ENCODE assay signal across 11 mouse cellular contexts in genomic region chr6:37388960-37389359, GRCm38 (mm10). TPM values are rescaled to one million over a fixed set of nuclear protein-coding genes. Genes with fewer than 3 reads are reported as not detected.
DNase-seq lines count a peak whose midpoint lies in the region; ATAC-seq and TF ChIP-seq lines count a peak whose summit lies in the region.
"Had no signal": no experiment of that assay in that cellular context is flagged by ENCODE, and none has a peak within 500 bp of the region (broad histone marks: within the 10 kb centered on the region; RNA-seq: fewer than 3 reads in every experiment).

No protein-coding gene starts in this region.

- no peak for TF ChIP-seq CTCF in heart, adult 2 months (IDR thresholded peaks at IDR 0.05)
- TF ChIP-seq CTCF in lung, postnatal 0 days (IDR thresholded peaks at IDR 0.05) = no peak

- peak; percentile 86 for ATAC-seq in heart, embryonic 15.5 days (replicated peaks; ENCODE audit: insufficient number of reproducible peaks, insufficient read depth, low FRiP score, low read depth)
- ATAC-seq in lung, postnatal 0 days = peak; percentile 79
- ATAC-seq in forebrain, embryonic 14.5 days = no peak

- H3K27ac ChIP-seq in heart, embryonic 15.5 days = peak overlapping the region; percentile 75
- no peak overlapping the region for H3K27ac ChIP-seq in heart, adult 2 months
- peak overlapping the region; percentile 34; the same call in 1 of the 2 replicates for H3K27ac ChIP-seq in lung, postnatal 0 days (ENCODE audit: low read length)
- H3K27ac ChIP-seq in forebrain, embryonic 14.5 days (ENCODE audit: low read depth, low read length) = no peak overlapping the region

- H3K9me3 ChIP-seq in heart, embryonic 15.5 days (replicated peaks) = no peaks in the 10 kb centered on the region
- H3K9me3 ChIP-seq in lung, postnatal 0 days (ENCODE audit: low read length) = no peaks in the 10 kb centered on the region
- no peaks in the 10 kb centered on the region for H3K9me3 ChIP-seq in forebrain, embryonic 14.5 days (replicated peaks; ENCODE audit: control insufficient read depth, low read length)

- no peak overlapping the region for H3K9ac ChIP-seq in heart, embryonic 15.5 days
- H3K9ac ChIP-seq in heart, adult 2 months (ENCODE audit: low read depth, low read length) = no peak overlapping the region
- H3K9ac ChIP-seq in lung, postnatal 0 days (replicated peaks; ENCODE audit: low read depth) = no peak overlapping the region
- no peak overlapping the region for H3K9ac ChIP-seq in forebrain, embryonic 14.5 days (ENCODE audit: low read length)

- TF ChIP-seq EP300 in heart, adult 2 months (IDR thresholded peaks at IDR 0.05; ENCODE audit: insufficient read depth, low read depth, low read length) = no peak
- peak; percentile 87 for TF ChIP-seq EP300 in lung, postnatal 0 days (IDR thresholded peaks at IDR 0.05)

- no peaks in the 10 kb centered on the region for H3K27me3 ChIP-seq in heart, embryonic 15.5 days
- H3K27me3 ChIP-seq in heart, adult 2 months (ENCODE audit: control insufficient read depth, insufficient read depth, low read length) = no peaks in the 10 kb centered on the region
- no peaks in the 10 kb centered on the region for H3K27me3 ChIP-seq in lung, postnatal 0 days (replicated peaks; ENCODE audit: insufficient read depth, low read length)
- H3K27me3 ChIP-seq in forebrain, embryonic 14.5 days (replicated peaks; ENCODE audit: control insufficient read depth, insufficient read depth, low read length) = no peaks in the 10 kb centered on the region

- H3K4me3 ChIP-seq in heart, embryonic 15.5 days = no peak overlapping the region
- no peak overlapping the region for H3K4me3 ChIP-seq in heart, adult 2 months
- H3K4me3 ChIP-seq in lung, postnatal 0 days (ENCODE audit: low read depth, low read length) = no peak overlapping the region
- H3K4me3 ChIP-seq in forebrain, embryonic 14.5 days (ENCODE audit: low read depth, low read length) = no peak overlapping the region

- no peak for TF ChIP-seq POLR2A in heart, adult 2 months (IDR thresholded peaks at IDR 0.05; ENCODE audit: insufficient read depth, low read depth, low read length)

- 27% methylated on average over 8 of the region's 8 CpGs for WGBS in heart, embryonic 15.5 days
- WGBS in heart, adult 2 months = 46% methylated on average over 8 of the region's 8 CpGs
- WGBS in lung, postnatal 0 days = 41% methylated on average over 8 of the region's 8 CpGs
- 74% methylated on average over 8 of the region's 8 CpGs for WGBS in forebrain, embryonic 14.5 days

- peaks cover 3% of the 10 kb centered on the region for H3K79me2 ChIP-seq in heart, adult 2 months (replicated peaks; ENCODE audit: control insufficient read depth, insufficient read depth, low read length)

- peak overlapping the region; percentile 12; the same call in 1 of the 2 replicates for H3K4me2 ChIP-seq in heart, embryonic 15.5 days
- H3K4me2 ChIP-seq in lung, postnatal 0 days (replicated peaks; ENCODE audit: low read depth, low read length) = no peak overlapping the region
- no peak overlapping the region for H3K4me2 ChIP-seq in forebrain, embryonic 14.5 days (ENCODE audit: low read length)

- intact Hi-C loops in heart, adult 2 months (cut with DNase I) = no loop called here

- no peak for DNase-seq in heart, adult 2 months
- DNase-seq in ES-CJ7 (ENCODE audit: low read depth, low spot score) (peak; percentile 33), ZHBTc4 (ENCODE audit: low read depth, low spot score) (peak; percentile 62)
- DNase-seq in lung, postnatal 0 days (ENCODE audit: low spot score) = peak; percentile 79
- no peak for DNase-seq in forebrain, embryonic 14.5 days (ENCODE audit: low spot score)
- DNase-seq in testis, postnatal 14 days (ENCODE audit: low spot score) = no peak
- DNase-seq: cerebellum, postnatal 10 days; gastrocnemius, postnatal 14 days; kidney, postnatal 14 days; right cerebral cortex, adult 18-20 months had no signal

- peaks cover 84% of the 10 kb centered on the region for H3K4me1 ChIP-seq in heart, embryonic 15.5 days (replicated peaks)
- H3K4me1 ChIP-seq in heart, adult 2 months (ENCODE audit: control insufficient read depth, insufficient read depth, low read length) = peaks cover 11% of the 10 kb centered on the region
- H3K4me1 ChIP-seq in lung, postnatal 0 days (ENCODE audit: insufficient read depth, low read depth, low read length) = peaks cover 10% of the 10 kb centered on the region; the same call in 1 of the 2 replicates
- H3K4me1 ChIP-seq in forebrain, embryonic 14.5 days (ENCODE audit: control insufficient read depth, insufficient read depth, low read length) = no peaks in the 10 kb centered on the region

- H3K36me3 ChIP-seq in heart, embryonic 15.5 days = no peaks in the 10 kb centered on the region
- H3K36me3 ChIP-seq in heart, adult 2 months (ENCODE audit: control insufficient read depth, insufficient read depth, low read length) = peaks cover 14% of the 10 kb centered on the region
- H3K36me3 ChIP-seq in lung, postnatal 0 days (ENCODE audit: insufficient read depth, low read length) = no peaks in the 10 kb centered on the region
- H3K36me3 ChIP-seq in forebrain, embryonic 14.5 days (ENCODE audit: control insufficient read depth, insufficient read depth, low read length) = no peaks in the 10 kb centered on the region

RNA-seq across cellular contexts. Expression of gene Creb3l2, which starts 53.0 kb away (rescaled TPM):
- 26.7 and 33.6 TPM in 2 replicates for polyA plus RNA-seq in heart, embryonic 15.5 days (2015; fragmentation: Nextera tagmentation; extraction: Ambion mirVana)
- 10 to 100 TPM; 20.5 to 26.5 TPM for total RNA-seq in heart, adult 2 months (2021)
- polyA plus RNA-seq in heart, adult 2 months (2012; rRNA removed) = 16.7 and 19.2 TPM in 2 replicates
- polyA plus RNA-seq in lung, postnatal 0 days (2015; fragmentation: Nextera tagmentation; extraction: Ambion mirVana) = 23.6 and 23.8 TPM in 2 replicates
- polyA plus RNA-seq in forebrain, embryonic 14.5 days (2014; fragmentation: Nextera tagmentation; extraction: Ambion mirVana) = 2.4 and 2.9 TPM in 2 replicates

Comparison
In these comparisons a context has a peak if more than half of its experiments do, and no peak if none do; other contexts are left out.
1. H3K27ac ChIP-seq: peak in heart, embryonic 15.5 days (single experiment) and lung, postnatal 0 days (single experiment); none in heart, adult 2 months (single experiment) and forebrain, embryonic 14.5 days (single experiment).
2. DNase-seq: peak in ES-CJ7 (single experiment), ZHBTc4 (single experiment) and lung, postnatal 0 days (single experiment); none in heart, adult 2 months (0 of 2), forebrain, embryonic 14.5 days (single experiment) and testis, postnatal 14 days (single experiment).